Mouse (Mus musculus) small intestine, adult 2 months (tissue): ENCODE data around the gene Alox12. TPM values are rescaled to one million over a fixed set of nuclear protein-coding genes. Genes with fewer than 3 reads are reported as not detected.
A peak's percentile ranks its signal among the peaks of the same experiment; 100 is the strongest.

Experiments
- H3K27ac ChIP-seq: fragments of 200-500 bp; 2 replicates; pipeline ENCODE4 v1.5.1; 2012; ENCODE audit warnings: low read depth, low read length, control low read depth, inconsistent platforms; ENCODE audit not compliant: insufficient read depth
- H3K27me3 ChIP-seq: fragments of 200-500 bp; 2 replicates; pipeline ENCODE4 v1.6.1; 2012; ENCODE audit warnings: mild to moderate bottlenecking, moderate library complexity, low read length, inconsistent platforms; ENCODE audit not compliant: control insufficient read depth, insufficient read depth
- H3K36me3 ChIP-seq: fragments of 200-500 bp; 2 replicates; pipeline ENCODE4 v1.6.1; 2012; ENCODE audit warnings: mild to moderate bottlenecking, low read length, control low read depth, inconsistent platforms; ENCODE audit not compliant: control insufficient read depth, insufficient read depth
- H3K4me1 ChIP-seq: fragments of 200-500 bp; 2 replicates; pipeline ENCODE4 v1.6.1; 2012; ENCODE audit warnings: low read length, inconsistent platforms, mixed read lengths; ENCODE audit not compliant: control insufficient read depth, insufficient read depth, insufficient read length
- H3K4me3 ChIP-seq: fragments of 200-500 bp; 2 replicates; pipeline ENCODE4 v1.5.1; 2012; ENCODE audit warnings: low read depth, mild to moderate bottlenecking, control low read depth, inconsistent platforms, low read length, moderate library complexity
- CTCF ChIP-seq: fragments of 200-500 bp; IDR thresholded peaks from 2 replicates; pipeline ENCODE4 v1.5.1; 2012; ENCODE audit warnings: low read depth, mild to moderate bottlenecking, control low read depth, inconsistent platforms, low read length, moderate library complexity, mixed read lengths; ENCODE audit not compliant: insufficient replicate concordance, insufficient read length; ENCODE audit errors: extremely low read depth
- POLR2A ChIP-seq: fragments of 200-500 bp; IDR thresholded peaks from 2 replicates; pipeline ENCODE4 v1.6.1; 2012; ENCODE audit warnings: low read depth, mild to moderate bottlenecking, control low read depth, inconsistent platforms, low read length, moderate library complexity
- WGBS: fragments of 180-500 bp; shearing (Covaris S2); methylation state at CpG from one replicate; pipeline ENCODE4 v1.1.7; 2018; 5-methylcytosine and 5-hydroxymethylcytosine counted together
- polyA plus RNA-seq: library from polyadenylated mRNA; depleted of rRNA; stranded (reverse); fragments of >200 nt; gene quantifications from 2 replicates; pipeline ENCODE4 v1.2.3, GENCODE M21; 2012

Alox12 gene
- polyA plus RNA-seq, 1 experiment: 1.6 TPM

GRCm38 (mm10) chr11:70207283-70207682, 47.9 kb downstream of the Alox12 start:
- WGBS: 77% methylated on average over 7 of the region's 7 CpGs
- H3K27me3 ChIP-seq: no peaks in the 10 kb centered on the region
- H3K4me3 ChIP-seq: no peak overlapping the region
- H3K36me3 ChIP-seq: no peaks in the 10 kb centered on the region
- no peak overlapping the region for H3K27ac ChIP-seq
- no peaks in the 10 kb centered on the region; the same call in 1 of the 2 replicates for H3K4me1 ChIP-seq
- no peak for TF ChIP-seq CTCF
- TF ChIP-seq POLR2A: no peak

GRCm38 (mm10) chr11:70206801-70207200, 48.4 kb downstream of the Alox12 start:
- 67% methylated on average over 2 of the region's 2 CpGs for WGBS
- H3K36me3 ChIP-seq: no peaks in the 10 kb centered on the region
- TF ChIP-seq POLR2A: no peak
- no peak for TF ChIP-seq CTCF

DNA sequence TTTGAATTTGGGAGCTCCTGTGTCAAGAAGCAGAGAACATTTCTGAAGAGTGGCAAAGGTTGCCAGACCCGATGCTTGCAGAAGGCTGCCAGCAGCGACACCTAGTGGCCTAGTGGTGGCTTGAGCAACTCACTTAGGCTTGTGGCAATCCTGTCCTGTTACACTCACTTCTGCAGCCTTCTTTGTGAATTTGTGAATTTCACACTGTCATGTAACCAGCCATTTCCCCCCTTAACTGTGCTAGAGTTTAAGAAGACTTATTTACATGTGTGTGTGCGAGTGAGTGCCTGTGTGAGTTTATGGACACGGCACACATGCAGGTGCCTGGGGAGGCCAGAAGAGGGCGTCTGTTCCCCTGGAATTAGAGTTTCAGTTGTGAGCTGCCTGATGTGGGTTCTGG, 53.5 kb downstream of the Alox12 start:
- H3K4me1 ChIP-seq: no peaks in the 10 kb centered on the region
- no peaks in the 10 kb centered on the region for H3K36me3 ChIP-seq
- no peak overlapping the region for H3K4me3 ChIP-seq
- no peaks in the 10 kb centered on the region for H3K27me3 ChIP-seq
- no peak overlapping the region for H3K27ac ChIP-seq
- 39% methylated on average over 5 of the region's 5 CpGs for WGBS
- TF ChIP-seq POLR2A: no peak
- peak; percentile 97 for TF ChIP-seq CTCF

More at GRCm38 (mm10) chr11:70206801-70207200, 48.4 kb downstream of the Alox12 start:
- Histone ChIP-seq H3K27me3 (no peaks in the 10 kb centered on the region), H3K27ac (no peak overlapping the region), H3K4me3 (no peak overlapping the region), H3K4me1 (no peaks in the 10 kb centered on the region; the same call in 1 of the 2 replicates)

- WGBS: 83% methylated on average over 5 of the region's 5 CpGs
- H3K4me3 ChIP-seq: no peak overlapping the region
- TF ChIP-seq CTCF: no peak
- TF ChIP-seq POLR2A: no peak
- no peak overlapping the region for H3K27ac ChIP-seq
- H3K4me1 ChIP-seq: no peaks in the 10 kb centered on the region
- no peaks in the 10 kb centered on the region for H3K36me3 ChIP-seq
- H3K27me3 ChIP-seq: no peaks in the 10 kb centered on the region
Measured at GRCm38 (mm10) chr11:70200036-70200608, 55.0 kb downstream of the Alox12 start.

DNA sequence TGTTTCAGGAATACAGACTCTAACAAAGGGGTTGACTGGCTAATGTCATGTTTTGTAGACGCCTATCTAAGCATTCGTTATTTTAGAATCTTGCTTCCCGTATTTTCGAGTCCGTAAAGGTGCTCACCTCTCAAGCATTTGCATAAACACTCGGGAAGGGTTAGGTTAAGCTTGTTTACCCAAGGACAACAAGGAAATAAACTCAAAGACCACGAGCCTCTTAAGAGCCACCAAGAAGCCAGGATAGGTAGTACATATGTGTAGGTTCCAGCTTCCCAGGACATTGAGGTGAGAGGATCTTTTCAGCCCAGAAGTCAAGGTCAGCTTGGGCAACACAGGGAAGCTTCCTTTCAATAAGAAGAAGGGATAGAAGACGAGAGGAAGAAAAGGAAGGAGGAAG, 56.0 kb downstream of the Alox12 start:
- H3K4me1 ChIP-seq: no peaks in the 10 kb centered on the region
- no peak overlapping the region for H3K4me3 ChIP-seq
- TF ChIP-seq POLR2A: no peak
- TF ChIP-seq CTCF: no peak
- no peaks in the 10 kb centered on the region for H3K27me3 ChIP-seq
- WGBS: 68% methylated on average over 8 of the region's 8 CpGs
- no peak overlapping the region for H3K27ac ChIP-seq
- H3K36me3 ChIP-seq: no peaks in the 10 kb centered on the region

GRCm38 (mm10) chr11:70198332-70198731, 56.8 kb downstream of the Alox12 start:
- no peak overlapping the region for H3K27ac ChIP-seq

DNA sequence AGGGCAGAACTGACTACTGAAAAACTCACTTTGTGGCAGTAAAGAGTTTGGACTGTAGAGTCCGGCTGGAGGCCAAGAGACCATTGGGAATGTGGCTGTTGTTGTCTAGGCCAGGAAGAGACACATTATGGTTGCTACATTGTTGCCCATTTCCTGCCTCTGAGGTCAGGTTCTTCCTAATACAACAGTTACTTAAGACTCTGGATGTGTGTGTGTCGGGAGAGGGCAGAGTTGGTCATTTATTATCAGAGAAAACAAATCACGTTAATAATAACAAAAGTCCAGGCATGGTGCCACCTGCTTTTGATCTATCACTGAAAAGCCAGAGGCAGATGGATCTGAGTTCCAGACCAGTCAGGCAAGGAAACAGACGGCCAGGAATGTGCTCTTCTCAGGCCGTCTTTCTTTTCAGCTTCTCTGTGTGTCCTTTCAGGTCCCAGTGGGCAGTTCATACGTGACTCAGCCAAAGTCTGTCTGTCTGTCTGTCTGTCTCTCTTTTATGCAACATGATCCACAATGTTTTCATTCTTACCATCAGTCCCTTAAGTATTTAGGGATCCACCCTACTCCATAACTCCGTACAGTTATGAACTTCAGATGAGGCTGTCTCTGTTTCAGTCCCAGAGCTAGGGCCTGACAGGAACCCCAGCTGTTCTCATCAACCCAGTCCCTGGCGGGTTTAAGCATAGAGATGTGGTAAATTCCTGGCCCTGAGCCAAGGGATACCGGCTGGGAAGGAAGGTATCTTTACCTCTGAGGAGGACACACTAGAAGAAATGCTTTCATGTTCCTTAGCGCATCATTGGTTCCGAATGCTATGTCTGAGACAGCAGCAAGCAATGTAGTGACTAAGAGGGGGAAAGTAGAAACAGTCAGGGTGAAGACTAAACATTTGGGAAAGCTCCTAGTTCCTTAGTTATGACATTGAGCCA, 61.5 kb downstream of the Alox12 start:
- Histone ChIP-seq H3K4me3 (no peak overlapping the region), H3K36me3 (no peaks in the 10 kb centered on the region), H3K27me3 (no peaks in the 10 kb centered on the region), H3K27ac (no peak overlapping the region), H3K4me1 (no peaks in the 10 kb centered on the region)
- TF ChIP-seq CTCF (no peak), POLR2A (no peak)
- WGBS: 32% methylated on average over 11 of the region's 11 CpGs

More at GRCm38 (mm10) chr11:70198332-70198731, 56.8 kb downstream of the Alox12 start:
- 64% methylated on average over 3 of the region's 3 CpGs for WGBS
- Histone ChIP-seq H3K4me1 (no peaks in the 10 kb centered on the region), H3K4me3 (no peak overlapping the region), H3K27me3 (no peaks in the 10 kb centered on the region), H3K36me3 (no peaks in the 10 kb centered on the region)
- no peak for TF ChIP-seq POLR2A
- TF ChIP-seq CTCF: no peak
